Mouse (Mus musculus) heart, postnatal 4 days (tissue): ENCODE results near the gene Ctsc. TPM values are rescaled to one million over a fixed set of nuclear protein-coding genes. Genes with fewer than 3 reads are reported as not detected.
"Not testable (repeated sequence)": the region's sequence is repeated elsewhere in the genome, so short reads cannot be mapped to it uniquely, and the experiment has no call there.

Experiments
- DNase-seq: peaks from one replicate; pipeline ENCODE4 v3.0.0; 2021
- total RNA-seq, 2 experiments: library from RNA; stranded (reverse); gene quantifications; 2 replicates each; pipeline ENCODE4 v1.2.3; 2021

Ctsc gene
- total RNA-seq, result 10 to 100 TPM; 27.2 to 28.5 TPM

DNA sequence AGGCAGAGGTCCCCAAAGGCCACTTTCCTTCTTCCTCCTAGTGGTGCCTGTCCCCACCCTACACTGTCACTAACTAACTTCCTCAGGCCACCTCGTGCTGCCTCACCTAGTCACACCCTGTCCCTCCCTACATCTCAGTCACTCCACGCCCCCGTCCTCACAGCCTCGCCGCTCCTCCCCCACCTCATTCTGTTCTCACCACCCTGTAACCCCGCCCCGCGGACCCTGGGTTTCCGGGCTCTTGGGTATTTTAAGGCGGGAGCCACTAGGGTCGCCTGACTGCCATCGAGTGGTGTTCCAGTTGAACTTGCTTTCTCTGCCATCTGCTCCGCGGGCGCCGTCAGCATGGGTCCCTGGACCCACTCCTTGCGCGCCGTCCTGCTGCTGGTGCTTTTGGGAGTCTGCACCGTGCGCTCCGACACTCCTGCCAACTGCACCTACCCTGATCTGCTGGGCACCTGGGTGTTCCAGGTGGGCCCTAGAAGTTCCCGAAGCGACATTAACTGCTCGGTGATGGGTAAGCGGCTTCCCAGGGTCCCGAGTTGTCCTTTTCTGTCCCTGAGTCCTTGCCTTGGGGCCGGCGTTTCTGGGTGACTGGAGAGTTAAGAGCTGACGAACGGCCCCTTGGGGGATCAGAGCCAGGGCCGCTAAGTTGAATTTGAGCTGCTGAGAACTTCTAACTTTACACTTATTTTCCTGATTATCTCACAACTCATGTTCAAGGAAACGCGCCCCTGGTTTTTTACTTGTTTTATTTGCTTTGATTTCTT lies at the start of gene Ctsc:
Gene Ctsc (plus strand): TSS at position 228 of the 770 bp plus-strand sequence.
- DNase-seq, result peak; percentile 81

DNA sequence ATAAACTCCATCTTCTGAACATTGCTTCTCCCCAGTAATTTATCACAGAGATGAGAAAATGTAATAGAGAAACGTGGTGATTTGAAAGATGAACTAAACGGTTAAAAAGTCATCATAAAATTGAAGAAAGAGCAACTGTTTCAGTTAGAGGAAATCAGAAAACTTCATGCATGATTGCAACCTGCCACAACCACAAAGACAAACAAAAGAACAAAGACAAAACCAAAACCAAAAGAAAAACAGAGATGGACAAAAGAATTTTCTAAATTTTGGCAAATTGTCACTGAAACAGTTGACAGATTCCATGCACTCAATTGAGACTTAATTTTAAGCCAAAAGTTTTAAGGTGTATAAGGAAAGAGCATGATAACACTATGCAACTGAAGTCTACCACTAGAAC lies 48.8 kb upstream of the Ctsc start:
- DNase-seq, result no peak

DNA sequence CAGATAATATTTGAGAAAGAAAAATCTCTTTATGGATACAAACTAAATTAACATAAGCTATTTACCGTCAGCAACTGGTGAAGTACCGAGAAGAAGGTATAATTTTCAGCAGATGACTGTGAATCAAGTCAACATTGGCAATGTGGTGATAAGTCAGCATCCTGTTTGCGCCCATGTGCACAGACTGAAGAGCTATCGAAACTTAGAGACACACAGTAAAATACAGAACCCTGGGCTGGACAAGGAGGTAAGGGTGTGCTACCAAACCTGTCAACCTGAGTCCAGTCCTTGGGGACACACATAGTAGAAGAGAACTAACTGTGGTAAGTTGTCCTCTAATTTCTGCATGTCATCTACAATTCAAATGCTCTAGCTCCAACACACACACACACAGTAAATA lies 47.8 kb upstream of the Ctsc start:
- DNase-seq, result no peak

DNA sequence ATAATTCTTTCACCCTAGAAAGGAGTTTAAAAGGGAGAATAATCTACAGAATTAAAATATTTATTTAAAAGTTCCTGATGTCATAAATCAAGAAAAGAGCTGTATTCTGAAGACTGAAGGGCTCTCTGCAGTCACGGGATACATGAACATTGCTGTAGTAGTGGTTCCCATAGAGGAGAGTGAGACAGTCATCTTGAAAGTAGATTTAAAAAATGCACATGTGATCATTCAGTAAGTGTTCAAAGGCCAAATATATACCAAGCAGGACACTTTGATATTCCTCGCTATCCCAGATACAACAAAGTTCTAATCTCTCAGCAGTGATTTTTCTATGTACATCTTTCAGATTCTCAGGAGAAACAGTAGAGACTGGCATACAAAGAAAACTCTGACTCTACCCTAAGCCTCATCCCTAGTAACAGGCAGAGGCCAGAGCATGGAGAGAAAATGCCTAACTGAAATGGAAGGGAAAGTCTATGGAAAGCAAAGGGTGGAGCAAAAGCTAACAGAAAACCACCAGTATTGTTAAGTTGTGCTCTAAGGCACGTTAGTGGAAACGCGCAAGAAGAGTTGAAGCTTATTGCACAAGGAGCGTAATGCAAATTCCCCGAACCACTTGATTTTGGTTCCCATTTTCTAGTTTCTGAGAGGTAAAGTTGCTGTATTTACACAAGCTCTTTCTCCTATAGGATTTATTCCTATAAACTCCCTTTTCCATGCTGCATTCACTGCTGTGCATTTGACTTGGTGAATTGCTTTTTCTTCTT lies 46.9 kb upstream of the Ctsc start:
- DNase-seq, result no peak

- DNase-seq, result no peak
These were observed 34.8 kb upstream of the Ctsc start for GRCm38 (mm10) chr7:88243059-88243458.

- no peak for DNase-seq
These were observed 33.4 kb upstream of the Ctsc start for GRCm38 (mm10) chr7:88244462-88244861.

- not testable (repeated sequence) for DNase-seq
These were observed 27.5 kb upstream of the Ctsc start for GRCm38 (mm10) chr7:88250380-88250779.

- DNase-seq, result no peak
These were observed 26.4 kb upstream of the Ctsc start for GRCm38 (mm10) chr7:88251535-88251934.

DNA sequence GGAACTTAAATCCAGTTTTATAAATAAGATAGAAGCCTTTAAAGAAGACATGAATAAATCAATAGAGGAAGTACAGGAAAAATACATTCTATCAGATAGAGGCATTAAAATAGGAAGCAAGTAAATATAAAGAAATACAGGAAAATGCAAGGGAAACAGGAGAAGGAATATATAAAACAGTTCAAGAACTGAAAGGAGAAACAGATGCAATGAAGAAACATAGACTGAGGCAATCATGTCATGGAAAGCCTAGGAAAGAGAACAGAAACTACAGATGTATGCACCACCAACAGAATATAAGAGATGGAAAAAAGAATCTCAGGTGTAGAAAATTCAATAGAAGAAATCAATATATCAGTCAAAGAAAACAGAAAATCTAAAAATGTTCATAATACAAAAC lies 25.8 kb upstream of the Ctsc start:
- no peak for DNase-seq

GRCm38 (mm10) chr7:88254884-88255283 lies 23.0 kb upstream of the Ctsc start:
- DNase-seq, result no peak

DNA sequence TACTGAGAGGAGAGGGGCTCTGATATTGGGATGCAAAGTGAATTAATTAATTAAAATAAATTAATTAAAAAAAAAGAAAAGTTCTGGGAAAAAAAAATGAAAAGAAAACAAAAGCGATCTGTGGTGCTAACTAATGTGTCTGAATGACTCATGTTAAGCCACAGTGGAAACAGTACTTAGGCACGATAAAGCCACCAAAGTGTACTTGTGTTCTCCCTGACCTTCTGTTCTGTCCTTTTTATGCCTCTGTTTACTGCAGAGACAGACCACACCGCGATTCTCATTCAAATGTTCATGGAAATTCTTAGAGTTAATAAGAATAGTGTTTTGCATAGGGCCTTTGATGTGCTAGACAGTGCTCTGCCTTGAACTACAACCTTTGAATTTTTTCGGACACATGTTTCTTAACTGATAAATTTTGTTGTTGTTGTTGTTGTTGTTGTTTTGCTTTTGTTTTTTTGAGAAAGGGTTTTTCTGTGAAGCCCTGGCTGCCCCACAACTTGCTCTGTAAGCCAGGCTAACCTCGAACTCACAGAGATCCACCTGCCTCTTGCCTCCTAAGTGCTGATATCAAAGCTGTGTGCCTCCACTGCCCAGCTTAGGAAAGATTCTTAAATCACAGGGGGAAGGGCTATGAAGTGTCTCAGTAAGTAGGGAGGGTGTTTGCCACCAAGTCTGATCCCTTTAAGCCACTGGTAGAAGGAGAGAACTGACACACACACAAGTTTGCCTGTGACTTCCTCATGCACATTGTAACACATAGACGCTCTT lies 18.5 kb upstream of the Ctsc start:
- DNase-seq, result no peak

DNA sequence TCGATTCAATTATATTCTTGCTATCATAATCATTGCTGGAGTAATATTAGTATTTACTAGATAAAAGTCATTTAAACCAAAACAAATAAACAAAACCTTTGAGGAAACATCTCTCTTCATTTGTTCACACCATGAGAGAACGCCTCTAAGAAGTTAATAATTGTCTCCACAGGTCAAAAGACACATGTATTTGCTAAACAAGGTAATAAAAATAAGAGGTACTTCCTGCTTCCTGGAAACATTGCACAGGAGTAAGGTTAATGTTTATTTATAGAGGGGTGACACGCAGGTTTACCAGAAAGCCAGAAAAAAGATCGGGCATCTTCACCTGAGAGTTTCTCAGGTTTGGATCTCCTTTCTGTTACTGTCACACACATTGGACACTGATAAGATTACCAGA lies 16.1 kb upstream of the Ctsc start:
- no peak for DNase-seq

DNA sequence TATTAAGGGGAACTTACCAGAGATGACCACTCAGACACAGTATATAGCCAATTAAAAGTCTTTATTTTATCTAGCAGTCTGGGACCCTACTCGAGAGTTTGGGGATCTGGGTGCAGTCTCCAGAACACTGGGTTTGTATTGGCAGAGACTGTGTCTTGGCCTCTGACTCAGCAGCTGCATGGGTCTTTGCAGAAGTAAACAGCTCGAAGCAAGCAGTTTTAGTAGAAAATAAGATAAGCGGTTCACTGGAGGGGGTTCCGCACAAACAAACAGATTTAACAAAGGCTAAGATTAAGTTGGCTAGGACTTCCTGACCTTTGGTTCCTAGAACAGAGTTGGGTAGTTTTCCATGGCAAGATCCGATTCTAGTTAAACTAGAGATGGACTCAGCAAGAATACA lies 13.0 kb upstream of the Ctsc start:
- no peak for DNase-seq

- no peak for DNase-seq
These were observed 8.0 kb upstream of the Ctsc start for GRCm38 (mm10) chr7:88269913-88270312.

- DNase-seq, result no peak
These were observed 6.4 kb upstream of the Ctsc start for GRCm38 (mm10) chr7:88271531-88271930.

- DNase-seq, result no peak
These were observed 745 bp upstream of the Ctsc start for GRCm38 (mm10) chr7:88276914-88277765.

GRCm38 (mm10) chr7:88278628-88279196 lies 827 bp downstream of the Ctsc start:
- no peak for DNase-seq

- no peak for DNase-seq
These were observed 7.4 kb downstream of the Ctsc start for GRCm38 (mm10) chr7:88285276-88285675.

- DNase-seq, result no peak
These were observed 13.2 kb downstream of the Ctsc start for GRCm38 (mm10) chr7:88291036-88291435.

DNA sequence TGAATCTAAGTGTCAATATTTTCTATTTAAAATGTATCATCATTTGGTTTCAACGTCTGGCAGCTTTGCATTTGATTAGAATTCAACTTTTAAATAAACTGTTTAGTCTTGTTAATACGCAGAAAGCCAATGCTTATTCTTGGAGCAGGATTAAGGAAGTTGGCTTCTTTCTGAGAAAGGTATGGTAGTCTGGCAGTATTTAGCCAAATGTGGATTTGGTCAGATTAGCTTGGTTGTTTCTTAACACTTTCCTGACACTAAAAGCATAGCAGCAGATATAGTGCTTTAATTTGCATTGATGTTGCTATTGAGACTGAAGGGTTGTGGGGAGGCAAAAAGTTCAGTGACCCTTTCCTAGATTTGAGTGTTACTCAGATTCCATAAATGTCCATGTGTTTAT lies 14.2 kb downstream of the Ctsc start:
- no peak for DNase-seq

DNA sequence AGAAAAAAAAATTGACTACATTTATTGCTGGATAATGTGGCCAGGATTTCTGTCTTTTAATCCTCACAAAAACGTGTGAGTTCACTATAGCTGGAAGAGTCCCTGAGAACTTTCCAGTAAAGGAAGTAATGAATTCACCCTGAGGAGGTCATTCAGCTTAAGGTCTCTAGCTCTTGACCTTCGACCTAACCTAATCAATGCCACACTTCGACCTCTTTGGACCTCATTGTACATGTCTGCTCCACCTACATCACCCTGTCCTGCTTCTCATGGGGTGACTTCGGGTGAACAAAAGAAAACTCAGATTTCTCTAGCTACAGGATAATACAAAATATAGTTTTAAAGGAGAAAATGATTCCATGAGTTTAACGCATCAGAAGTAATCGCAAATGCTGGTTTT lies 16.0 kb downstream of the Ctsc start:
- DNase-seq, result no peak

DNA sequence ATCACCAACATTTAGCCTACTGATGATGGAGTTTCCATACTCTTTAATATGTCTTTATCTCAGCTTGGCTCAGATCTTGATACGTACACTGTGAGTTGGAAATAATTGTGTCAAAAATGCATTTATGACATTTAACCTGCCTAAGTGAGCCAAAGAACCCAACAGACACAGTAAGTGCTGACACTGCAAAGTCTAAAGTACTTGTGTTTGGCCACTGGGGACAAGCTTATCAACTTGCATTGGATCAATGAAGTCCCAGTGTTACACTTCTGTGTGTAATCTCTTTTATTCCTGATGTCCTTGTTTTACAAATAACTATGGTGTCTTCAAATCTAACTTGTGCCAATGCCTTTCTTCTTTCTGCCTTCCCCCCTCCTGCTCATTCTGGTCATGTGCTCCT lies 18.1 kb downstream of the Ctsc start:
- DNase-seq, result no peak
